Mouse (Mus musculus): ENCODE results near the gene 1600012H06Rik.

DNA sequence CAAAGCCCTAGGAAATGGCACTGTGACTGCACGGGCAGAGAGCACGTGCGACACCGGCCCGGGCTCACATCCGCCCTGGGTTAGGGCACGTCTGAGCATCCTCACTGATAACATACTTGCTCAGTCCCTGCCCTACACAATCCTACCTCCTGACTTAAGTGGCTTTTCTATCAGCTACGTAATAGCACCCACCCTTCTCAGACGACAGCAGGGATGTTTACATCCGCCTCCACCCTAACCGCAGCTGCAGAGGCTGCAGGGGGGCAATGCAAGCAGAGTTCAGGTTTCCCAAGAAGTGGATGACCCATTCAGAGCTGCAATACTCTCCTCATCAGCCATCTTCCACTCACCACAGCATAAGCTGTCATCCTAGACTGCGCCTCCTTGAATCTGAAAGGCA lies 35.8 kb upstream of the 1600012H06Rik start:
- TF ChIP-seq GATA1 (IDR thresholded peaks at IDR 0.05; ENCODE audit: low read length) (no peak), TAL1 (IDR thresholded peaks at IDR 0.05; ENCODE audit: low read length) (no peak)

Measured in erythroblast, embryonic 14.5 days (primary cell).